Mouse (Mus musculus): ENCODE results near the gene Nudc. TPM values are rescaled to one million over a fixed set of nuclear protein-coding genes. Genes with fewer than 3 reads are reported as not detected.

Gene Nudc
- polyA plus RNA-seq (2016; fragmentation: Nextera tagmentation; extraction: Ambion mirVana) = 493 and 582 TPM in 2 replicates

- H3K4me1 ChIP-seq = peaks cover 20% of the 10 kb centered on the region
- under 1% methylated on average over 77 of the region's 77 CpGs for WGBS
- peaks cover 37% of the 10 kb centered on the region for H3K36me3 ChIP-seq
- peak; percentile 96 for DNase-seq (ENCODE audit: low spot score)
- H3K9me3 ChIP-seq (replicated peaks) = no peaks in the 10 kb centered on the region
- H3K4me3 ChIP-seq = peak within 1 kb of the TSS; percentile 84
- peak within 1 kb of the TSS; percentile 95 for H3K27ac ChIP-seq
- no peaks in the 10 kb centered on the region for H3K27me3 ChIP-seq (ENCODE audit: low read depth, poor library complexity, severe bottlenecking)
Observed at GRCm38 (mm10) chr4:133545272-133546231, at the start of gene Nudc. Gene Nudc (minus strand): TSS chr4:133545996.

GRCm38 (mm10) chr4:133595538-133595937 is 49.7 kb upstream of the Nudc start:
- WGBS = 62% methylated on average over 7 of the region's 7 CpGs
- H3K27me3 ChIP-seq (ENCODE audit: low read depth, poor library complexity, severe bottlenecking) = peaks cover 30% of the 10 kb centered on the region
- H3K4me1 ChIP-seq = peaks cover 22% of the 10 kb centered on the region
- H3K4me3 ChIP-seq = no peak overlapping the region
- H3K36me3 ChIP-seq = peaks cover 32% of the 10 kb centered on the region
- no peak overlapping the region for H3K27ac ChIP-seq
- H3K9me3 ChIP-seq (replicated peaks) = no peaks in the 10 kb centered on the region
- no peak for DNase-seq (ENCODE audit: low spot score)

GRCm38 (mm10) chr4:133592570-133592969 is 46.8 kb upstream of the Nudc start:
- Histone ChIP-seq H3K4me3 (no peak overlapping the region), H3K27me3 (ENCODE audit: low read depth, poor library complexity, severe bottlenecking) (no peaks in the 10 kb centered on the region), H3K36me3 (peaks cover 62% of the 10 kb centered on the region), H3K4me1 (no peaks in the 10 kb centered on the region), H3K9me3 (replicated peaks) (no peaks in the 10 kb centered on the region), H3K27ac (no peak overlapping the region)
- WGBS = 37% methylated on average over 7 of the region's 7 CpGs
- DNase-seq (ENCODE audit: low spot score) = peak; percentile 88

- 3% methylated on average over 65 of the region's 65 CpGs for WGBS
- H3K27me3 ChIP-seq (ENCODE audit: low read depth, poor library complexity, severe bottlenecking) = no peaks in the 10 kb centered on the region
- H3K4me3 ChIP-seq = peak within 1 kb of the TSS; percentile 78
- peak; percentile 87 for DNase-seq (ENCODE audit: low spot score)
- peaks cover 16% of the 10 kb centered on the region for H3K4me1 ChIP-seq
- H3K9me3 ChIP-seq (replicated peaks) = no peaks in the 10 kb centered on the region
- H3K27ac ChIP-seq = peak within 1 kb of the TSS; percentile 84
- H3K36me3 ChIP-seq = peaks cover 75% of the 10 kb centered on the region
Observed at GRCm38 (mm10) chr4:133584059-133584951, 38.5 kb upstream of the Nudc start, which contains the start of gene Gpn2. Gene Gpn2 (plus strand): TSS chr4:133584362.

GRCm38 (mm10) chr4:133583690-133584058 is 37.9 kb upstream of the Nudc start:
- WGBS = 69% methylated on average over 6 of the region's 6 CpGs
- H3K9me3 ChIP-seq (replicated peaks) = no peaks in the 10 kb centered on the region
- H3K4me1 ChIP-seq = peaks cover 16% of the 10 kb centered on the region
- peaks cover 75% of the 10 kb centered on the region for H3K36me3 ChIP-seq
- DNase-seq (ENCODE audit: low spot score) = no peak
- peak overlapping the region; percentile 84 for H3K27ac ChIP-seq
- H3K4me3 ChIP-seq = peak overlapping the region; percentile 78
- no peaks in the 10 kb centered on the region for H3K27me3 ChIP-seq (ENCODE audit: low read depth, poor library complexity, severe bottlenecking)

GRCm38 (mm10) chr4:133577983-133578382 is 32.2 kb upstream of the Nudc start:
- Histone ChIP-seq H3K4me1 (peaks cover 15% of the 10 kb centered on the region), H3K27ac (no peak overlapping the region), H3K27me3 (ENCODE audit: low read depth, poor library complexity, severe bottlenecking) (no peaks in the 10 kb centered on the region), H3K36me3 (peaks cover 53% of the 10 kb centered on the region), H3K4me3 (no peak overlapping the region), H3K9me3 (replicated peaks) (no peaks in the 10 kb centered on the region)
- 82% methylated on average over 12 of the region's 12 CpGs for WGBS
- DNase-seq (ENCODE audit: low spot score) = no peak

GRCm38 (mm10) chr4:133574843-133575202 is 29.0 kb upstream of the Nudc start:
- DNase-seq (ENCODE audit: low spot score) = no peak
- Histone ChIP-seq H3K9me3 (replicated peaks) (no peaks in the 10 kb centered on the region), H3K27me3 (ENCODE audit: low read depth, poor library complexity, severe bottlenecking) (no peaks in the 10 kb centered on the region), H3K4me3 (peak overlapping the region; percentile 89), H3K36me3 (peaks cover 24% of the 10 kb centered on the region), H3K4me1 (peaks cover 15% of the 10 kb centered on the region), H3K27ac (peak overlapping the region; percentile 90)
- WGBS = under 1% methylated on average over 41 of the region's 41 CpGs

GRCm38 (mm10) chr4:133574070-133574842 is 28.5 kb upstream of the Nudc start, which contains the start of gene Gpatch3:
Gene Gpatch3 (plus strand): TSS chr4:133574745.
- 11% methylated on average over 44 of the region's 44 CpGs for WGBS

GRCm38 (mm10) chr4:133570066-133570466 is 24.3 kb upstream of the Nudc start:
- Histone ChIP-seq H3K9me3 (replicated peaks) (no peaks in the 10 kb centered on the region), H3K36me3 (no peaks in the 10 kb centered on the region)
- 67% methylated on average over 10 of the region's 10 CpGs for WGBS

More at GRCm38 (mm10) chr4:133574070-133574842, 28.5 kb upstream of the Nudc start, which contains the start of gene Gpatch3:
- DNase-seq (ENCODE audit: low spot score) = peak; percentile 94
- Histone ChIP-seq H3K4me1 (peaks cover 15% of the 10 kb centered on the region), H3K27ac (peak within 1 kb of the TSS; percentile 90), H3K9me3 (replicated peaks) (no peaks in the 10 kb centered on the region), H3K36me3 (peaks cover 18% of the 10 kb centered on the region), H3K27me3 (ENCODE audit: low read depth, poor library complexity, severe bottlenecking) (no peaks in the 10 kb centered on the region), H3K4me3 (peak within 1 kb of the TSS; percentile 89)

GRCm38 (mm10) chr4:133569291-133570065 is 23.7 kb upstream of the Nudc start:
- Histone ChIP-seq H3K4me1 (peaks cover 6% of the 10 kb centered on the region), H3K4me3 (no peak overlapping the region), H3K27ac (no peak overlapping the region), H3K9me3 (replicated peaks) (no peaks in the 10 kb centered on the region), H3K36me3 (no peaks in the 10 kb centered on the region), H3K27me3 (ENCODE audit: low read depth, poor library complexity, severe bottlenecking) (no peaks in the 10 kb centered on the region)
- 85% methylated on average over 10 of the region's 10 CpGs for WGBS
- no peak for DNase-seq (ENCODE audit: low spot score)

More at GRCm38 (mm10) chr4:133570066-133570466, 24.3 kb upstream of the Nudc start:
- Histone ChIP-seq H3K27me3 (ENCODE audit: low read depth, poor library complexity, severe bottlenecking) (no peaks in the 10 kb centered on the region), H3K4me1 (peaks cover 8% of the 10 kb centered on the region), H3K4me3 (no peak overlapping the region), H3K27ac (no peak overlapping the region)
- DNase-seq (ENCODE audit: low spot score) = no peak

- Histone ChIP-seq H3K27me3 (ENCODE audit: low read depth, poor library complexity, severe bottlenecking) (no peaks in the 10 kb centered on the region), H3K9me3 (replicated peaks) (no peaks in the 10 kb centered on the region), H3K4me1 (no peaks in the 10 kb centered on the region), H3K36me3 (no peaks in the 10 kb centered on the region), H3K27ac (no peak overlapping the region), H3K4me3 (no peak overlapping the region)
- no peak for DNase-seq (ENCODE audit: low spot score)
- 27% methylated on average over 8 of the region's 8 CpGs for WGBS
Observed at GRCm38 (mm10) chr4:133567251-133567650, 21.5 kb upstream of the Nudc start.

Data from limb, embryonic 10.5 days (tissue).